Mouse (Mus musculus) intestine, postnatal 0 days (tissue): Measurements from ENCODE around the gene Trpc2. TPM values are rescaled to one million over a fixed set of nuclear protein-coding genes. Genes with fewer than 3 reads are reported as not detected.
A peak's percentile ranks its signal among the peaks of the same experiment; 100 is the strongest.

Experiments used
- ATAC-seq: fragments of 200-750 bp; cut with Nextera tagmentation; 2 replicates; pipeline ENCODE4 v1.8.0; 2017; ENCODE audit warnings: mild to moderate bottlenecking, moderate TSS enrichment, moderate library complexity
- H3K27ac ChIP-seq: fragments of 300-500 bp; sonication (generic); 2 replicates; pipeline ENCODE4 v1.5.1; 2014; ENCODE audit warnings: mild to moderate bottlenecking, low read depth, low read length, moderate library complexity
- H3K27me3 ChIP-seq: fragments of 300-500 bp; sonication (generic); replicated peaks from 2 replicates; pipeline ENCODE4 v1.6.1; 2014; ENCODE audit warnings: low read length, mixed read lengths; ENCODE audit not compliant: control insufficient read depth, insufficient read depth
- H3K36me3 ChIP-seq: fragments of 300-500 bp; sonication (generic); 2 replicates; pipeline ENCODE4 v1.6.1; 2014; ENCODE audit warnings: mild to moderate bottlenecking, moderate library complexity; ENCODE audit not compliant: control insufficient read depth, insufficient read depth
- H3K4me1 ChIP-seq: fragments of 300-500 bp; sonication (generic); replicated peaks from 2 replicates; pipeline ENCODE4 v1.6.1; 2014; ENCODE audit warnings: antibody characterized with exemption, low read length, mixed read lengths; ENCODE audit not compliant: control insufficient read depth, insufficient read depth
- H3K4me2 ChIP-seq: fragments of 300-500 bp; sonication (generic); replicated peaks from 2 replicates; pipeline ENCODE4 v1.6.1; 2014; ENCODE audit warnings: low read depth, mild to moderate bottlenecking, moderate library complexity
- H3K4me3 ChIP-seq: fragments of 300-500 bp; sonication (generic); 2 replicates; pipeline ENCODE4 v1.5.1; 2014; ENCODE audit warnings: low read depth, low read length
- H3K9ac ChIP-seq: fragments of 300-500 bp; sonication (generic); 2 replicates; pipeline ENCODE4 v1.6.1; 2014; ENCODE audit warnings: mild to moderate bottlenecking, low read depth, low read length
- H3K9me3 ChIP-seq: fragments of 300-500 bp; sonication (generic); 2 replicates; pipeline ENCODE4 v1.6.1; 2016; ENCODE audit warnings: mixed run types; ENCODE audit not compliant: control insufficient read depth
- CTCF ChIP-seq: sonication (generic); IDR thresholded peaks from 2 replicates; pipeline ENCODE4 v1.5.1; 2016; ENCODE audit warnings: low read depth, mild to moderate bottlenecking, control low read depth, antibody characterized with exemption, moderate library complexity
- WGBS: fragments of 180-500 bp; shearing (Covaris S2); extraction: QIAGEN DNeasy Blood & Tissue Kit; methylation state at CpG from one replicate; pipeline ENCODE4 v1.1.7; 2014; 5-methylcytosine and 5-hydroxymethylcytosine counted together
- polyA plus RNA-seq: library from polyadenylated mRNA; unstranded; fragments of >200 nt; fragmentation: Nextera tagmentation; extraction: Ambion mirVana; gene quantifications from 2 replicates; pipeline ENCODE4 v1.2.1, GENCODE M21; 2015

Trpc2 gene
- polyA plus RNA-seq, 1 experiment from 2014 or later: 0.05 TPM

GRCm38 (mm10) chr7:102062203-102062602 is 20.7 kb upstream of the Trpc2 start:
- TF ChIP-seq CTCF: no peak
- no peak overlapping the region for H3K4me3 ChIP-seq
- peak overlapping the region; percentile 50; the same call in 1 of the 2 replicates for H3K27ac ChIP-seq
- peaks cover 17% of the 10 kb centered on the region; the same call in 1 of the 2 replicates for H3K4me1 ChIP-seq
- H3K9ac ChIP-seq: no peak overlapping the region
- WGBS: 41% methylated on average over 1 of the region's 1 CpGs
- H3K27me3 ChIP-seq: no peaks in the 10 kb centered on the region
- peak overlapping the region; percentile 43 for H3K4me2 ChIP-seq
- no peaks in the 10 kb centered on the region for H3K36me3 ChIP-seq
- H3K9me3 ChIP-seq: no peaks in the 10 kb centered on the region
- ATAC-seq: peak; percentile 15; the same call in 1 of the 2 replicates

DNA sequence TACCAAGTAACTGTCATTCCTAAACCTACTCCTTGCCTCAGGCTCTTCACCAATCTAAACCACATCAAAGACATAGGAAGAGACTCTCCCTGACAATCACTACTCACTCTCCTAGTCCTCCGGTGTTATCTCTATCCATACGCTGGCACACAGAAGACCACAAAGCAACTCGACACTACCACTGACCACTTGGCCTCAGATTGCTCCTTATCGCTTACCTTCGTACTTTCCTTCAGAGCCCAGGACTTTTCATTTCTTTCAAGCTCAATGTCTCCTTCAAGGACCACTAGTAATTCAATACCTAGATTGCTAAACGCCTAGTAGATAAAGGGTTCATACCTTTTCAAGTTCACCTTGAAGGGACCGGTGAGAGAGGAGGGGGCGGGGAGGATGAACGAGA is 19.0 kb upstream of the Trpc2 start:
- H3K4me2 ChIP-seq: peak overlapping the region; percentile 72
- 0 out of 2 replicates have a peak overlapping the region, but pooled peaks have one; percentile 53 for H3K9ac ChIP-seq
- H3K4me3 ChIP-seq: peak overlapping the region; percentile 70
- H3K27me3 ChIP-seq: no peaks in the 10 kb centered on the region
- TF ChIP-seq CTCF: no peak
- H3K9me3 ChIP-seq: no peaks in the 10 kb centered on the region
- WGBS: 39% methylated on average over 9 of the region's 9 CpGs
- no peak overlapping the region for H3K27ac ChIP-seq
- H3K4me1 ChIP-seq: peaks cover 17% of the 10 kb centered on the region; the same call in 1 of the 2 replicates
- ATAC-seq: no peak
- H3K36me3 ChIP-seq: no peaks in the 10 kb centered on the region

GRCm38 (mm10) chr7:102064655-102065045 is 18.3 kb upstream of the Trpc2 start:
- H3K4me3 ChIP-seq: peak overlapping the region; percentile 70
- H3K27me3 ChIP-seq: no peaks in the 10 kb centered on the region
- H3K4me1 ChIP-seq: peaks cover 17% of the 10 kb centered on the region; the same call in 1 of the 2 replicates
- 1% methylated on average over 9 of the region's 9 CpGs for WGBS
- no peaks in the 10 kb centered on the region for H3K9me3 ChIP-seq
- no peak for TF ChIP-seq CTCF
- peak overlapping the region; percentile 53 for H3K9ac ChIP-seq
- no peak overlapping the region; the same call in 1 of the 2 replicates for H3K27ac ChIP-seq
- H3K36me3 ChIP-seq: no peaks in the 10 kb centered on the region
- ATAC-seq: peak; percentile 10; the same call in 1 of the 2 replicates
- peak overlapping the region; percentile 72 for H3K4me2 ChIP-seq

DNA sequence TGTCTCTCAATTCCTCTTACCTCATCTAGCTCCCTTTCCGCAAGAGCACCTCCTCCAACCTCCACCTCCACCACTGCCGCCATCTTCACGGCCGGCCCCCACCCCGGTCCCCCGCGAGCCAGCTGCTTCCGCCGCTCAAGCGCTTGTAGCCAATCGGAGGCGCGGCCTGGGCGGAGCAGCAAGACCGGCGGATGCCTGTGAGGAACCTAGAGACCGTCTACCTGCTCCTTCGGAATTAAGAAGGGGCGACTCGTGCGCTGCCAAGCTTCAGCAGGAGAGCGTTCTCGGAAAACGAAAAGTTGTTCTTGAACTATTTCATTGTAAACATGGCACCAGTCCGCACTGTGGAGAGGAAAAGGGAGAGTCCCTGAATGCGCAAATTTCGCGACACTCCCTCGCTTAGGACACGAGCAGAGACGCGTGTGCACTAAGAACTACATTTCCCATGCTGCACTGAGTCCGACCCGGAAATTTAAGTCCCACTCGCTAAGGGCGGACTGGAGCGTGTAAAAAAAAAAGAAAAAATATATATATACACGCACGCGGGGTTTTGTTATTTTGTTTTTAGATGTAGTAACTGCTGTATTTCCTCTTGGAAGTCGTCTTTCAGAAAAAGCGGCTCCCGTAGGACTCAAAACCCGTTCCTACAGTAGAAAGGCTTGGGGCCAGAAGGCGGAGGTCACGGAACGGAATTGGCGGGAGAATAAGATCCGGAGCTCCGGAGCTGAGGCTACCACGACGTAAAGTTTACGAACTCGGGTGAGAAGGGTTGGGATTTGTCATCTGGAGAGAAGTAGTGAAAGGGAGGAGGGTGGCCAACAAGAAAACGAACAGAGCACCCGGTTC is 17.6 kb upstream of the Trpc2 start, which contains the start of the genes Rnf121, Xndc1 and Xntrpc:
Gene Rnf121, minus strand, starts transcription at position 424 of the 846 bp plus-strand sequence.
Gene Xndc1, plus strand, starts transcription at position 466 of the 846 bp plus-strand sequence.
Gene Xntrpc, plus strand, starts transcription at position 668 of the 846 bp plus-strand sequence.
- under 1% methylated on average over 56 of the region's 56 CpGs for WGBS
- Histone ChIP-seq H3K27ac (peak within 1 kb of the TSS; percentile 60), H3K9ac (peak within 1 kb of the TSS; percentile 53), H3K4me3 (peak within 1 kb of the TSS; percentile 70), H3K4me1 (peaks cover 17% of the 10 kb centered on the region; the same call in 1 of the 2 replicates), H3K9me3 (no peaks in the 10 kb centered on the region), H3K27me3 (no peaks in the 10 kb centered on the region), H3K4me2 (peak within 1 kb of the TSS; percentile 72), H3K36me3 (no peaks in the 10 kb centered on the region)
- no peak for TF ChIP-seq CTCF
- ATAC-seq: peak; percentile 97

GRCm38 (mm10) chr7:102066363-102066762 is 16.6 kb upstream of the Trpc2 start:
- Histone ChIP-seq H3K27me3 (no peaks in the 10 kb centered on the region), H3K9ac (0 out of 2 replicates have a peak overlapping the region, but pooled peaks have one; percentile 26), H3K4me3 (peak overlapping the region; percentile 70), H3K4me1 (peaks cover 17% of the 10 kb centered on the region; the same call in 1 of the 2 replicates), H3K36me3 (no peaks in the 10 kb centered on the region), H3K9me3 (no peaks in the 10 kb centered on the region), H3K4me2 (peak overlapping the region; percentile 72), H3K27ac (no peak overlapping the region)
- no peak for ATAC-seq
- no peak for TF ChIP-seq CTCF
- whole genome bisulfite sequencing: 54% methylated on average over 6 of the region's 6 CpGs

DNA sequence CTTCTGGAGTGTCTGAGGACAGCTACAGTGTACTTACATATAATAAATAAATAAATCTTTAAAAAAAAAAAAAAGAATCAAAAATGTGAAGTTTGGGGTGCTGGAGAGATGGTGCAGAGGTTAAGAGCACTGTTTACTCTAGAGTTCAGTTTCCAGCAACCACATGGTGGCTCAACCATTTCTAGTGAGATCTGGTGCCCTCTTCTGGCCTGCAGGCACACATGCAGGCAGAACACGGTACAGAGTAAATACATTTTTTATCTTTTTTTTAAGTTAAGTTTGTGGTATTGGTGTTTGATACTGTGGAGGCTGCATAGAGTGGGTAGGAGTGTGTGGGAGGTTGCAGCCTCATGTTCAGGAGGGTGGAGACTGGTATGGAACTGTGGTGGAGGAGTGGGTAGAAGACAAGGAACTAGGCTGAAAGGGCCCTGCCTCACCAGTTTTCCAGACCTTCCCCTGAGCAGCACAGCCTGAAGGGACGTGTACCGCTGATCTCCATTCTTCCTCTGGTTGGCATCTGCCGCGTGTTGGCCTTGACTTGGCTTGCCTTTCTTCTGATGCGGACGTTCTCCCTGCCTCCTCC is 6.1 kb upstream of the Trpc2 start:
- Histone ChIP-seq H3K4me1 (no peaks in the 10 kb centered on the region), H3K4me2 (no peak overlapping the region), H3K27me3 (no peaks in the 10 kb centered on the region), H3K36me3 (peaks cover 63% of the 10 kb centered on the region), H3K27ac (no peak overlapping the region), H3K9me3 (no peaks in the 10 kb centered on the region), H3K4me3 (no peak overlapping the region), H3K9ac (no peak overlapping the region)
- ATAC-seq: no peak
- peak; percentile 76 for TF ChIP-seq CTCF
- 78% methylated on average over 7 of the region's 7 CpGs for WGBS
